Mouse (Mus musculus) hindbrain, embryonic 12.5 days (tissue): ENCODE data around the gene Kazald1. TPM values are rescaled to one million over a fixed set of nuclear protein-coding genes. Genes with fewer than 3 reads are reported as not detected.
A peak's percentile ranks its signal among the peaks of the same experiment; 100 is the strongest.

Experiments
- ATAC-seq: fragments of 200-750 bp; cut with Nextera tagmentation; 2 replicates; pipeline ENCODE4 v1.8.0; 2017; ENCODE audit warnings: moderate TSS enrichment; ENCODE audit not compliant: low FRiP score
- H3K27ac ChIP-seq: fragments of 300-500 bp; sonication (generic); 2 replicates; pipeline ENCODE4 v1.5.1; 2016; ENCODE audit warnings: mild to moderate bottlenecking
- H3K27me3 ChIP-seq: fragments of 300-500 bp; sonication (generic); 2 replicates; pipeline ENCODE4 v1.6.1; 2016; ENCODE audit warnings: mild to moderate bottlenecking
- H3K36me3 ChIP-seq: fragments of 300-500 bp; sonication (generic); 2 replicates; pipeline ENCODE4 v1.6.1; 2016; ENCODE audit warnings: mild to moderate bottlenecking
- H3K4me1 ChIP-seq: fragments of 300-500 bp; sonication (generic); 2 replicates; pipeline ENCODE4 v1.6.1; 2016
- H3K4me2 ChIP-seq: fragments of 300-500 bp; sonication (generic); replicated peaks from 2 replicates; pipeline ENCODE4 v1.6.1; 2016; ENCODE audit warnings: mild to moderate bottlenecking
- H3K4me3 ChIP-seq: fragments of 300-500 bp; sonication (generic); 2 replicates; pipeline ENCODE4 v1.5.1; 2016; ENCODE audit warnings: mild to moderate bottlenecking
- H3K9ac ChIP-seq: fragments of 300-500 bp; sonication (generic); 2 replicates; pipeline ENCODE4 v1.6.1; 2016; ENCODE audit warnings: mild to moderate bottlenecking, moderate library complexity
- H3K9me3 ChIP-seq: fragments of 300-500 bp; sonication (generic); replicated peaks from 2 replicates; pipeline ENCODE4 v1.6.1; 2016; ENCODE audit warnings: mild to moderate bottlenecking
- WGBS: fragments of 180-500 bp; shearing (Covaris S2); methylation state at CpG from one replicate; pipeline ENCODE4 v1.1.7; 2016; 5-methylcytosine and 5-hydroxymethylcytosine counted together
- polyA plus RNA-seq: library from polyadenylated mRNA; unstranded; fragments of >200 nt; fragmentation: Nextera tagmentation; extraction: Ambion mirVana; gene quantifications from 2 replicates; pipeline ENCODE4 v1.2.1, GENCODE M21; 2016

Gene Kazald1
- polyA plus RNA-seq, 1 experiment from 2014 or later, result 14.1 TPM

DNA sequence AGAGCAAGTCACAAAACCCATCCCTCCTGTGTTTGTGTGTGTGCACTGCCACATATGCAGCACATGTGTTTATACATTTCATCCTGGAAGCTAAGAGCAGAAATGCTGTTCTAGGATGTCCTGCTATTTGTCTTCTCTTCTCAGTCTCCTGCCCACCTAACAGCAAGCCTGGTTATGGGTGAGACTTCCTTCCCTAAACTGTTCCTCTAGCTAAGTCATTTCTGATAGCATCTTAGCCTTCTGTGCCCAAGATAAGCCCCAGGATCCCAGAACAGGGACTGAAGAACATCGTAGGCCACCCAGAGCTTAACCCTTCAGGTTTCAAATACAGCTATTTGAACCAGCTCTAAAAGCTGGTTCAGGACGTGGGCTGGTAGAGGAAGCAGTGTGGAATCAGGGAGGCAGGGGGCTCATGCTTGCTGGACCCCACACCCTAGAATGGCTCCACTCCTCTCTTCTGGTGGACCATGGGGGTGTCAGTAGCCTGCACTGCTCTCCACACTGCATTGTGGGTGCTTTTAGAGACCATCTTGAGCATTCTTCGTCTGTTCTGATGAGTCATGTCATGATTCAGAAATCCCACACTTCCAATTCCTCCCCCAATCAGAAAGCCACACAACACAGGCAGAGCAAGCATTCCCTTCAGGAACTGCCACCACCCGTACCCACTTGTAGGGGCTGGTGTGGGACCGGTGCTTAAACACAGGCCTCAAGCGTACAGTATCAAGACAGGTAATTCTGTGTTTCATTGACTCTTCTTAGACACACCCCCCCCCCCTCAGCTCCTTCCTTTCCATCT is 19.9 kb upstream of the Kazald1 start:
- Histone ChIP-seq H3K9ac (no peak overlapping the region), H3K36me3 (peaks cover 34% of the 10 kb centered on the region), H3K27ac (no peak overlapping the region), H3K4me2 (no peak overlapping the region), H3K4me1 (peaks cover 22% of the 10 kb centered on the region), H3K27me3 (0 out of 2 replicates have a peak, but pooled peaks cover 3% of the 10 kb centered on the region), H3K9me3 (no peaks in the 10 kb centered on the region), H3K4me3 (no peak overlapping the region)
- 85% methylated on average over 6 of the region's 6 CpGs for WGBS
- no peak for ATAC-seq

DNA sequence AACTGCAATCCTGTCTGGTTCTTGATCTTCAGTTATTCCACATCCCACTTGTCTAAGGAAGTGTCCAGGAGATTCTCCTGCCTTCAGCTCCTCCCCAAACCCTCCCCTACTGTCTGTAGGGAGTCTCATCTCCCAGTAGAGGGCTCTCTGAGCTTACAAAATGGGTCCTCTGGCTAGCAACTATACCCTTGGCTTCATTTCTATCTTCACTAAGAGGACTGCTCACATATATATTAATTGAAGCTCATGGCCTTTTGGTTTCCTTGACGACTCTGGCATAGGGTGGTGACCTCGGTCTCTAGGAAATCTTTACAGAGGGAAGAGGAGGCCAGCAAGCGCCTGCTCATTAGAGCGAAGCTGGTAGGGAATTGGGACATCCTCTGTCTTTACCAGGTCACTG is 18.7 kb upstream of the Kazald1 start:
- H3K27ac ChIP-seq, result peak overlapping the region; percentile 60; the same call in 1 of the 2 replicates
- ATAC-seq, result no peak

DNA sequence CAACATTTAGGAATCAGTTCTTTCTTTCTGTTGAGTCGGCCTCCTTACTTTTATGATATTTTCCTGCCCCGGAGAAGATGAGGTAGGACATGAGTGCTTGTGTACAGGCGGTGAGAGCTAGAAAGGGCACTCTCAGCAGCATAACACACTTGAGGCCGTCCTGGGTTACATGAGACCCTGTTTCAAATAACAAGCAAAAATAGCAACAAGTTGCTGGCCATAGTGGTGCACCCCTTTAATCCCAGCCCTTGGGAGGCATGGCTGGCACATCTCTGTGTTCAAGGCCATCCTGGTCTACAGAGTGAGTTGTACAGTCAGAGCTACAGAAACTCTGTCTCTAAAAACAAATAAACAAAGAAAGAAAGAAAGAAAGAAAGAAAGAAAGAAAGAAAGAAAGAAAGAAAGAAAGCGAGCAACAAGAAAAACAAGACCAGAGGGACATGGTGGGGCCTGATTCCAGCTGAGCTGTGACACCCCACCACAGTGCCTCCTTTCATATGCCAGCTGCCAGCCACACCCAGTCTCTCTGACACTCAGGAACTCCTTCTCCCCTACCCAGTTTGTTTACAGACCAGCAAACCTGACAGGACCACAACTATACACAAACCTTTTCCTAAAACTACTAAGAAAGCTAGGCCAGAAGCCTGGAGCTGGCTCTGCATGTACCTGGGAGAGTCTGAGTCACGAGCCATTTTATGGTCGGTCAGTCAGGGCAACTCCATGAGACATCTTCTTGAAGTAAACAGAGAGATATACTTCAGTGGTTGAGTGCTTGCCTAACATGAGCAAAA is 17.9 kb upstream of the Kazald1 start:
- peak overlapping the region; percentile 78 for H3K4me2 ChIP-seq
- peaks cover 22% of the 10 kb centered on the region for H3K4me1 ChIP-seq
- H3K9ac ChIP-seq, result peak overlapping the region; percentile 56; the same call in 1 of the 2 replicates
- H3K27me3 ChIP-seq, result 0 out of 2 replicates have a peak, but pooled peaks cover 3% of the 10 kb centered on the region
- no peaks in the 10 kb centered on the region for H3K9me3 ChIP-seq
- peaks cover 24% of the 10 kb centered on the region for H3K36me3 ChIP-seq
- WGBS, result 90% methylated on average over 7 of the region's 7 CpGs
- no peak for ATAC-seq
- H3K4me3 ChIP-seq, result peak overlapping the region; percentile 53; the same call in 1 of the 2 replicates
- H3K27ac ChIP-seq, result peak overlapping the region; percentile 96

More for the DNA sequence above, 18.7 kb upstream of the Kazald1 start:
- H3K9ac ChIP-seq, result no peak overlapping the region
- 49% methylated on average over 4 of the region's 4 CpGs for WGBS
- H3K27me3 ChIP-seq, result 0 out of 2 replicates have a peak, but pooled peaks cover 3% of the 10 kb centered on the region
- peaks cover 27% of the 10 kb centered on the region for H3K36me3 ChIP-seq
- H3K4me3 ChIP-seq, result no peak overlapping the region
- no peak overlapping the region for H3K4me2 ChIP-seq
- H3K9me3 ChIP-seq, result no peaks in the 10 kb centered on the region
- H3K4me1 ChIP-seq, result peaks cover 22% of the 10 kb centered on the region

DNA sequence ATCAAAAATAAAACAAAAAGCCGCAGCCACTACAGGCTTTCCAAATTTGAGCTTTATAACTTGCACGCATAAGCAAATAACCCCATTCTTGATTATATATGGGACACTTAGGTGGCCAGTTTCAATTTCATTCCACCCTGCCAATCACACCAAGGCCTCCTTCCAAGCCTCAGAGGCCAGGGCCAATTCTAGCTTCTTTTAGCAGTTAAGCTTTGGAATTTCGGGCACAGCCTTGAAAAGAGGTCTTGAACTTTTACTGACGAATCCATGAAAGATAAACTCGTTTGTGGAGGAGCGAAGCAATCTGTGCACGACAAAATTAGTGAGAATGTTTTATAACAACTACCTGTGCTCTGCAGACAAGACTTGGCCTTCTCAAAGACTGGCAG is 17.3 kb upstream of the Kazald1 start:
- Histone ChIP-seq H3K36me3 (peaks cover 17% of the 10 kb centered on the region), H3K27me3 (0 out of 2 replicates have a peak, but pooled peaks cover 3% of the 10 kb centered on the region), H3K9ac (peak overlapping the region; percentile 56), H3K9me3 (no peaks in the 10 kb centered on the region), H3K4me3 (peak overlapping the region; percentile 53), H3K4me2 (peak overlapping the region; percentile 78), H3K27ac (peak overlapping the region; percentile 96), H3K4me1 (peaks cover 22% of the 10 kb centered on the region)
- WGBS, result 50% methylated on average over 7 of the region's 7 CpGs
- ATAC-seq, result no peak

DNA sequence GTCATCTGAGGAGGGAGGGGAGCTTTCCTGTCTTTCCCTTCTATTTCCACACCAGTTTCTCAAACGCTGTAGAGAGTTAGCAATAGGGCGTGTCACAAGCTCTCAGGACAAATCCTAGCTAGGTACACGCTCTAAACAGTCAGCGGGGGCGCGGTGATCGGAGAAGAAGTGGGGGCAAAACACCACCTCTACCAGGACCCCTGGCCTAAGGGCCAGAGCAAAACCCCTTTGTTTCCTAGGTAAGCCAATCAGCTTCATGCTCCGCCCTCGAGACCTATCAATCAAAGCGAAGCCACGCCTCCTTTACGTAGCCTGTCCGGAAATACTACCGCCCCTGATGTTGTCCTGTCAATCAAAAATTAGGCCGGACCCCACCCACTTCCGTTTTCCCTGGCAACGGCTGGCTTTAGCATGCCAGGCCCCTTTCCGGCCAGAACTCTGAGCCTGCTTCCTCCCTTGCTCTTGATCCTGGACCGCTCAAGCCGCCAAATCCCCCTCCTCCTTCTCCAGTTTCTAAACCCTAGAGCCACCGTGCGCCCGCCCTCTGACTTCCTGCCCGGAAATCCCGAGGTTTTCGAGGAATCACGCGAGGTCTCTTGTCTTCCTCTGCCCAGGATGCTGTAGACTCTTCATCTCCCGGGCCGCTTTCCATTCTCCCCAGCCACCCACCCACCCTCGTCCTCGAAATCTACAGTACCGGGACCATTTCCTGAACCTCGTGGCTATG is 16.8 kb upstream of the Kazald1 start:
- peaks cover 22% of the 10 kb centered on the region for H3K4me1 ChIP-seq
- H3K27ac ChIP-seq, result peak overlapping the region; percentile 96
- H3K4me2 ChIP-seq, result peak overlapping the region; percentile 78
- peak overlapping the region; percentile 53 for H3K4me3 ChIP-seq
- H3K36me3 ChIP-seq, result peaks cover 12% of the 10 kb centered on the region
- H3K9me3 ChIP-seq, result no peaks in the 10 kb centered on the region
- peak; percentile 94 for ATAC-seq
- H3K27me3 ChIP-seq, result 0 out of 2 replicates have a peak, but pooled peaks cover 3% of the 10 kb centered on the region
- peak overlapping the region; percentile 87 for H3K9ac ChIP-seq
- WGBS, result under 1% methylated on average over 34 of the region's 34 CpGs

DNA sequence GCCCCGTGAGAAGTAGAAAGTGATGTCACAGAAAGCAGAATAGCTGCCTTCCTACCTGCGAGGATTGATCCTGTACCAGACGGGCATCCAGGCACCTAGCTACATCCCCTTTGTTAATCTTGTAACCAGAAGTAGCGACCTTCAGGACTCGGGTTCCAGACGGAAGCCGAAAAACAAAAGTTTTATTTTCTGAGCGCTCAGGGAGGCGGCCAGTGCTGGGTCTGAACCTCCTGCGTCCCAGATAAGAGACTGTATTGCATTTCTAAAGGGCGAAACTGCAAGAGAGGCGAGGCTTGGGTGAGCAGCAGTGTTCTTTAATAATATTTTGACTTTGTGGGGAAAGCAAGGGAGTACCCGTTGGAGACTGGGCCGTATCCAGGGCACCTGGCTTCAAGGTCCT is 16.2 kb upstream of the Kazald1 start:
- no peaks in the 10 kb centered on the region for H3K9me3 ChIP-seq
- peaks cover 24% of the 10 kb centered on the region for H3K4me1 ChIP-seq
- H3K27ac ChIP-seq, result peak overlapping the region; percentile 96
- ATAC-seq, result no peak; the same call in 1 of the 2 replicates
- peak overlapping the region; percentile 53 for H3K4me3 ChIP-seq
- under 1% methylated on average over 14 of the region's 14 CpGs for whole genome bisulfite sequencing
- peak overlapping the region; percentile 87 for H3K9ac ChIP-seq
- peaks cover 6% of the 10 kb centered on the region for H3K27me3 ChIP-seq
- peaks cover 9% of the 10 kb centered on the region; the same call in 1 of the 2 replicates for H3K36me3 ChIP-seq
- H3K4me2 ChIP-seq, result peak overlapping the region; percentile 78

DNA sequence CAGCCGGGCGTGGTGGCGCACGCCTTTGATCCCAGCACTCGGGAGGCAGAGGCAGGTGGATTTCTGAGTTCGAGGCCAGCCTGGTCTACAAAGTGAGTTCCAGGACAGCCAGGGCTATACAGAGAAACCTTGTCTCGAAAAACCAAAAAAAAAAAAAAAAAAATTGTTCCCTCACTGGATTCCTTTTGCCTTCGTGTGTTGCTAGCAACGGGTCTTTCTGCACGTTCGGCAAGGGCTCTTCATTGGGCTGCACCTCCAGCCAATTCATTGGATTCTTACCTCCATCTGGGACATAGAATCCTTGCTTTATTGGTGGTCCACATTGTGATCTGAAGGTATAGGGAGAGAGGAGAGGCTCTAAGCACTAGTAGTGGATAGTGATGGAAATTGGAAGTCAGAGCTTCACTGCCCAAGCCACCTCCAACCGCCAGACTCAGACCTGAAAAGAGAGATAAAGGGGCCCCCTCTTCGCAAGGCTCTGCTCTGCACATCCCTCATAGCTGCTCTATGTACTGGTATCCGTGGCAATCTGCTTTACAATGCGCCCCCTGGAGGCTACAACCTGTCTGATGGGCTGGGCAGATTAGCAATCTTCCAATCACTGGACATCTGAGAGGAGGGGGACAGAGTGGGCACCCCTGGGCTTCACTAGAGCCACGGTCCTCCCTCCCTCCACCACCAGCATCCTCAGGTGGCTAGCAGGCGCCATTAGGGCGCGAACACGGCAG is 11.3 kb upstream of the Kazald1 start:
- Histone ChIP-seq H3K4me2 (peak overlapping the region; percentile 24; the same call in 1 of the 2 replicates), H3K27ac (no peak overlapping the region), H3K9ac (peak overlapping the region; percentile 32; the same call in 1 of the 2 replicates), H3K36me3 (no peaks in the 10 kb centered on the region), H3K4me3 (peak overlapping the region; percentile 10; the same call in 1 of the 2 replicates), H3K4me1 (peaks cover 14% of the 10 kb centered on the region), H3K9me3 (no peaks in the 10 kb centered on the region), H3K27me3 (peaks cover 52% of the 10 kb centered on the region)
- peak; percentile 63 for ATAC-seq
- 42% methylated on average over 19 of the region's 20 CpGs for WGBS

DNA sequence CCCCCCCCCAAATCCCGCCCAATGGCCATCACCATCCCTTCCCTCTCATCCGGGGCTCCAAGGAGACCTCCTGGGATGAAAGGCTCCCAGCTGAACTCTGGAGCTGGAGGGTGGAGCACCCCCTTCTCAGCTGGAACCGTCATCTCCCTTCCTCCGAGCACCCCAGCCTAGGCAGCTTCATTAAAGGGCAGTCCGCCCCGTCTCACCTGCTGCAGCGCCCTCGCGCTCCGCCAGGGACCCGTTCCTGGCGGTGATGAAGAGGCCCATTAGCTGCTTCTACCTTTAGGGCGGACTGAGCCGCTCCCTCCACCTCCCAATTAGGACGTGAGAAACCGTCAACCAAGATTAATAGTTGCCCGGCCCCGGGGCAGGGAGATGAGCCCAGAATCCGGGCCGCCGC is 9.8 kb upstream of the Kazald1 start:
- peaks cover 8% of the 10 kb centered on the region for H3K4me1 ChIP-seq
- H3K4me2 ChIP-seq, result no peak overlapping the region
- no peak overlapping the region for H3K27ac ChIP-seq
- no peaks in the 10 kb centered on the region for H3K9me3 ChIP-seq
- ATAC-seq, result no peak
- no peak overlapping the region for H3K9ac ChIP-seq
- peaks cover 63% of the 10 kb centered on the region for H3K27me3 ChIP-seq
- WGBS, result 5% methylated on average over 21 of the region's 21 CpGs
- H3K36me3 ChIP-seq, result no peaks in the 10 kb centered on the region
- H3K4me3 ChIP-seq, result no peak overlapping the region

DNA sequence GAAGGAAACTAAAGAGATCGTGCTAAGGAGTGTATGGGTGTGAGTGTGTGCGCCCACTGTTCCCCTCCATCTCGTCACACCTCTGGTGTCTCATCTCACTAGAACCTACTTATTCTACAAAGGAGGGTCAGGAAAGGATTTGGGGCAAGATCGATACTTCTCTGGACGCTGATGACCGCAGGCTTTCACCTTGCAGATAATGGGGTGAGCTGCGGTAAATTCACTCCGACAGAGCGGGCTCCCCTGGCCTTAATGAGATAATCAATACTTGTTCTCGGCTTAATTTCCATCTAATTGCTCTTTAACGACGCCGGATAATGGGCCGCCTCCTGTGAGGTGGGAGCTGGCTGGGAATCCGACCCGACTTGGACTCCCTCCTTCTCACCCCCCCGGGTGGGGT is 7.9 kb upstream of the Kazald1 start:
- WGBS, result 25% methylated on average over 17 of the region's 17 CpGs
- ATAC-seq, result no peak
- H3K27ac ChIP-seq, result no peak overlapping the region

DNA sequence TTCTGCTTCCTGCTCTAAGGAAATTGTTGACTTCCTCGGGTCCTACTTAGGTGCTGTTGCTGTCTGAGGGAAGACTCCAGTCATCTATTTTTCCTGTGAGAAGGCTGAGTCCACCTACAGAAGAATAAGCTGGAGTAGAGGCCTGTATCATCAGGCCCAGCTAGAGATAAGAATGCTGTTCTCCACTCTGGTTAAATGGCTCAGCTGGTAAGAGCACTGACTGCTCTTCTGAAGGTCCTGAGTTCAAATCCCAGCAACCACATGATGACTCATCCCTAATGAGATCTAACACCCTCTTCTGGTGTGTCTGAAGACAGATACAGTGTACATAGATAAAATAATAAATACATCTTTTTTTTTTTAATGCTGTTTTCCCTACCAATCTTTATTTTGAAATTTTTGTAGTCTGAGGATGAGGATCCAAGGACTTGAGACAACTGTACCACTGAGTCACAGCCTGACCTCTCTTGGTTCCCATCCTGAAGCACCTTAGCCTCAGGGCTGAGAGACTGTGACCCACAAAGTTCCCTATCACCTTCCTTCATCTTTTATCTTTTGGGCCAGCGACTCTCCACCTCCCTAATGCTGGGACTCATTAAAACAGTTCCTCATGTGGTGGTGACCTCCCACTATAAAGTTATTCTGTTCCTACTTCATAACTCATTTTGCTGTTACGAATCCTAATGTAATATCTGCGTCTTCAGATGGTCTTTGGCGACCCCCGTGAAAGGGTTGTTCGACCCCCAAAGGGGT is 7.1 kb upstream of the Kazald1 start:
- no peak for ATAC-seq
- no peak overlapping the region for H3K4me2 ChIP-seq

More for the DNA sequence above, 7.9 kb upstream of the Kazald1 start:
- Histone ChIP-seq H3K4me2 (no peak overlapping the region), H3K4me1 (peaks cover 8% of the 10 kb centered on the region), H3K27me3 (peaks cover 80% of the 10 kb centered on the region), H3K9ac (no peak overlapping the region), H3K9me3 (no peaks in the 10 kb centered on the region), H3K36me3 (no peaks in the 10 kb centered on the region), H3K4me3 (no peak overlapping the region)

More for the DNA sequence above, 7.1 kb upstream of the Kazald1 start:
- no peak overlapping the region for H3K4me3 ChIP-seq
- H3K9me3 ChIP-seq, result no peaks in the 10 kb centered on the region
- no peaks in the 10 kb centered on the region for H3K36me3 ChIP-seq
- WGBS, result 81% methylated on average over 7 of the region's 7 CpGs
- H3K4me1 ChIP-seq, result peaks cover 8% of the 10 kb centered on the region
- peaks cover 82% of the 10 kb centered on the region for H3K27me3 ChIP-seq
- no peak overlapping the region for H3K9ac ChIP-seq
- H3K27ac ChIP-seq, result no peak overlapping the region
